Mouse (Mus musculus) intestine, embryonic 16.5 days (tissue): ENCODE data around the gene Diaph2. TPM values are rescaled to one million over a fixed set of nuclear protein-coding genes. Genes with fewer than 3 reads are reported as not detected.

Experiments used
- ATAC-seq: fragments of 200-750 bp; cut with Nextera tagmentation; 2 replicates; pipeline ENCODE4 v1.8.0; 2017; ENCODE audit warnings: moderate TSS enrichment, moderate library complexity
- H3K27ac ChIP-seq: fragments of 300-500 bp; sonication (generic); 2 replicates; pipeline ENCODE4 v1.5.1; 2014; ENCODE audit warnings: mild to moderate bottlenecking, low read length
- H3K27me3 ChIP-seq: fragments of 300-500 bp; sonication (generic); replicated peaks from 2 replicates; pipeline ENCODE4 v1.6.1; 2014; ENCODE audit warnings: low read length, control low read depth, mixed read lengths; ENCODE audit not compliant: control insufficient read depth, insufficient read depth
- H3K36me3 ChIP-seq: fragments of 300-500 bp; sonication (generic); 2 replicates; pipeline ENCODE4 v1.6.1; 2014; ENCODE audit warnings: low read length, control low read depth; ENCODE audit not compliant: control insufficient read depth, insufficient read depth
- H3K4me1 ChIP-seq: fragments of 300-500 bp; sonication (generic); 2 replicates; pipeline ENCODE4 v1.6.1; 2014; ENCODE audit warnings: low read length, control low read depth, mixed read lengths; ENCODE audit not compliant: control insufficient read depth, insufficient read depth
- H3K4me2 ChIP-seq: fragments of 300-500 bp; sonication (generic); 2 replicates; pipeline ENCODE4 v1.6.1; 2014; ENCODE audit warnings: low read depth, low read length, control low read depth
- H3K4me3 ChIP-seq: fragments of 300-500 bp; sonication (generic); 2 replicates; pipeline ENCODE4 v1.5.1; 2014; ENCODE audit warnings: mild to moderate bottlenecking, low read length
- H3K9ac ChIP-seq: fragments of 300-500 bp; sonication (generic); 2 replicates; pipeline ENCODE4 v1.6.1; 2014; ENCODE audit warnings: low read depth, low read length
- H3K9me3 ChIP-seq: fragments of 300-500 bp; sonication (generic); 2 replicates; pipeline ENCODE4 v1.6.1; 2016; ENCODE audit warnings: low read length, control low read depth; ENCODE audit not compliant: control insufficient read depth
- WGBS: fragments of 180-500 bp; shearing (Covaris S2); extraction: QIAGEN DNeasy Blood & Tissue Kit; methylation state at CpG from one replicate; pipeline ENCODE4 v1.1.7; 2014; 5-methylcytosine and 5-hydroxymethylcytosine counted together
- polyA plus RNA-seq: library from polyadenylated mRNA; unstranded; fragments of >200 nt; fragmentation: Nextera tagmentation; extraction: Ambion mirVana; gene quantifications from 2 replicates; pipeline ENCODE4 v1.2.1, GENCODE M21; 2015

Gene Diaph2
- 2.4 and 2.5 TPM in 2 replicates for polyA plus RNA-seq

DNA sequence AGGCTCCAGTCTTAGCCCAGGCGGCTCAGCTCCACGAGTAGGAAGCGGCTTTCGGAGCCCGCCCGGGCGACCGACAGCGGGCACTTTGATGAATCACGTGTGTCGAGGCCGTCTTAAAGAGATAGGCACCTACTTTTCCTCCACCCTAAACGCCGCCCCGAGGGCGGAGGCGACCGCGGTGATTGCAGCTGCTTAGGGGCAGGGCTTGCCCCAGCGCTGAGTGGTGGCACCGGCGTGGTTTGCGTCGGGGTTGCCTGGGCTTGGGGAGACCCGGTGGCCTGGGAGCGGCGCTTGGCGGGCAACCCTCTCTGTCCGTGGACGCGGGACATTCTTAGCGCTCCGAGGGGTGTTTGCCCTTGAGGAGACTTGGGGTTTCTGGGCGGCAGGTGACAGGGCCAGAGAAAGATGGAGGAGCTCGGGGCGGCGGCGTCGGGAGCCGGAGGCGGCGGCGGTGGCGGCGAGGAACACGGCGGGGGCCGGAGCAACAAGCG, at the start of gene Diaph2:
Diaph2 (plus strand) TSS at position 172 of the 491 bp plus-strand sequence.
- Histone ChIP-seq H3K27ac (peak within 1 kb of the TSS; percentile 33), H3K36me3 (no peaks in the 10 kb centered on the region), H3K4me1 (no peaks in the 10 kb centered on the region), H3K9me3 (no peaks in the 10 kb centered on the region), H3K9ac (peak within 1 kb of the TSS; percentile 68), H3K4me2 (peak within 1 kb of the TSS; percentile 37), H3K27me3 (no peaks in the 10 kb centered on the region), H3K4me3 (peak within 1 kb of the TSS; percentile 61)
- peak; percentile 98 for ATAC-seq
- WGBS = 16% methylated on average over 49 of the region's 49 CpGs

DNA sequence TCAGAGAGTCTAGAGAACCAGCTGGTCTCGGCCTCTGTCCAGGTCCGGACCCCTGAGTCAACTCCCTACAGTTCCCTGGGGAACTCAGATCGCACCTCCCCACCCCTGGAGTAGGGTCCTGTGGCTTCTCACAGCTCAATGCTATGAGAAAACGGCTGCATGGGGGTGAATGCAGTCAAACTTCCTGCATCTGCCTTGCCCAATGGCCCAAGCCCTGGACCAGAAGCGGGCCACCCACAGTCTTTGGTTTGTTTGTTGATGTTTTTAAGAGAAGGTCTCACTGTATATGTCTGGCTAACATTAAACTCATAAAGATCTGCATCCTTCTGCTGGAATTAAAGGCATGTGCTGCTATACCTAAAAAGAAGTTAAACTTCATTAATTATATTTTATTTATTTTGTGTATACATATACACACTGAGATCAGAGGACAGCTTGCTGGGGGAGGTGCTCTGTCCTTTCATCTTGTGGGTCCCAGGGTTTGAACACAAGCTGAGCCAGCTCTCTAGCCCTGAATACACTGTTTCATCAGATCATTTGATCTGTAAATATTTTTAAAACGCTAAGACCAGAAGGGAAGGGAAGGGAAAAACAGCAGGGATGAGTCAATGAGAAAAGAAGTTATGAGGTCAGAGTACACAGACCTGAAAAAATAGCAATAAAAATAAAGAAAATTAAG, 47.8 kb upstream of the Diaph2 start:
- ATAC-seq = no peak
- Histone ChIP-seq H3K9ac (no peak overlapping the region), H3K36me3 (no peaks in the 10 kb centered on the region), H3K27me3 (no peaks in the 10 kb centered on the region), H3K4me3 (no peak overlapping the region), H3K27ac (no peak overlapping the region), H3K9me3 (no peaks in the 10 kb centered on the region), H3K4me1 (no peaks in the 10 kb centered on the region), H3K4me2 (no peak overlapping the region)
- 48% methylated on average over 6 of the region's 6 CpGs for WGBS

DNA sequence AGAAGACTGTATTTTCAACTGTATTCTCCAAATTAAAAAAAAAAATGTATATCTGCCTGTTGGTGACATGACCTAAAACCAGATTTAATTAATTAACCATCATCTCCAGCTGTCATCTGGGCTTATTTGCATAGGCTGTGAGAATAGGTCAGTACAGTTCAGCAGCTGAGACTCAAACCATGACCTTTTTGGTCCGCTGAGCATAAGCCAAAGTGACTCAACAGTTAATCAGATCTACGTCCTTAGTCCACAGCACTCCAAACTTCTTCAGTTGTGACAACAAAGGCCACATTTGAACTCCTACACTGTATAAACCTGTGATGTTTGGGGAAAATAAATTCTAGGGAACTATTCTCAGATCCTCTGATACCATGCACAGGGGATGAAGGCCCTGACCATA, 39.9 kb upstream of the Diaph2 start:
- Histone ChIP-seq H3K4me1 (no peaks in the 10 kb centered on the region), H3K4me2 (no peak overlapping the region), H3K4me3 (no peak overlapping the region), H3K36me3 (no peaks in the 10 kb centered on the region), H3K9me3 (no peaks in the 10 kb centered on the region), H3K9ac (no peak overlapping the region), H3K27ac (no peak overlapping the region), H3K27me3 (no peaks in the 10 kb centered on the region)
- no peak for ATAC-seq
- 81% methylated on average over 2 of the region's 2 CpGs for WGBS

DNA sequence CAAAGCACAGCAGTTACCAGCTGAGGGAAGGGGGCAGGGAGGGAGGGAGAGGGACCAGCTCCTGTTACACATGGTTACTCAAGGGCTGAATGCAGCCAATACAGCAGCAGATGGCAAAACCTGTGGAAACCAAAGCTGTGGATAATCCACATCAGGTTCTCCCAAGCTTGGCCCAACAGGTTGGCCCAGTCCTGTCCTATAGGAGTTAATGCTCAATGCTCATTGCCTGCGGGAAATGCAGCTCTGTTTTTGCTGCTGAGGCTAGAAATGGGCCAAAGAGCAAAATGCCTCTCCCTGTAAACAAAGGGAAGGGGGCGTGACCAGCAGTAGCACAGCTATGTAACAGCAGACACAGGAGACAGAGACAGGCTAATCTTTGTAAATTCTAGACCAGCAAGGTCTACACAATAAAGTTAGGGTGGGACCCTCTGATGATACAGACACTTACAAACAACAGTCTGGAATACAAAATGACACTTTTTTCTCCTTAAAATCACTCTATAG, 20.8 kb upstream of the Diaph2 start:
- ATAC-seq = no peak
- WGBS = 45% methylated on average over 2 of the region's 2 CpGs
- Histone ChIP-seq H3K9me3 (no peaks in the 10 kb centered on the region), H3K36me3 (no peaks in the 10 kb centered on the region), H3K27me3 (no peaks in the 10 kb centered on the region), H3K4me1 (no peaks in the 10 kb centered on the region), H3K4me2 (no peak overlapping the region), H3K9ac (no peak overlapping the region), H3K27ac (no peak overlapping the region), H3K4me3 (no peak overlapping the region)

DNA sequence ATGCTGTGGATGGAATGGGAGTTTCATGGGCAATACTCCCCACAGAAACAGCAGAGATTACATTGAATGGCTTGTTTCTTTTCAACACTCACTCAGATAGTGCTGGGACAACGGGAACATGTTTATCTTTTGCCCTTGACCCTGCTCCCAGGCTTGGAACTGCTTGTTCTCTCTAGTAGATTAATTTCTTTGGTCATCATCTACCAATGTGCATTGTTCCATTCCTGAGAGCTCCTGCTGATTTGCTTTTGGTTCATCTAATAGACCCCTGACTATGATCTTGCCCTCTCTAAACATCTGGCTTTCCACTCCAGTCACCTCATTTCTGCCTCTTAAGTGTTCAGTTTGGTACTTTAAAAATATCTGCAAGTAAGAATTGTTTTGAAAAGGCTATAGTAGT, 13.0 kb upstream of the Diaph2 start:
- WGBS = 23% methylated on average over 1 of the region's 1 CpGs
- no peak overlapping the region for H3K4me2 ChIP-seq
- no peaks in the 10 kb centered on the region for H3K4me1 ChIP-seq
- H3K36me3 ChIP-seq = no peaks in the 10 kb centered on the region
- ATAC-seq = no peak
- H3K4me3 ChIP-seq = no peak overlapping the region
- no peaks in the 10 kb centered on the region for H3K27me3 ChIP-seq
- H3K9me3 ChIP-seq = no peaks in the 10 kb centered on the region
- H3K27ac ChIP-seq = no peak overlapping the region
- no peak overlapping the region for H3K9ac ChIP-seq

DNA sequence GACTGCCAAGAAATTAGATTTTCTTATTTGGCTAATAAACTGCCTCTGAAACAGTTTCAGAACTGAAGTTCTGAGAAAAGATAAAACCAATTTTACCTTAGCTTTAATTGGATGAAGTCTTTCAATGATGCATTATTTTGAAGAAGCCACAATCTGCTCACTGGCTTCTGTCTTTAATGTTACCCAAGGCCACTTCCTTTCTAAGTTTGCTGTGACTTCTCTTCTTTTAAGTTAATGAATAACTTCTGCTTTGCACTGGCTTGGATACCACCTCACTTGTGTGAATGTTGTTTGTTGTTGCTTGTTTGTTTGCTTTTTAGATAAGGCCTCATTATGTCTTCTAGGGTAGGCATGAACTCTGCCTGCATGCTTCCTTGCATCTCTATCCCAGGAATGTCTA, 10.3 kb upstream of the Diaph2 start:
- Histone ChIP-seq H3K9ac (no peak overlapping the region), H3K9me3 (no peaks in the 10 kb centered on the region), H3K36me3 (no peaks in the 10 kb centered on the region), H3K27me3 (no peaks in the 10 kb centered on the region), H3K4me3 (no peak overlapping the region), H3K4me2 (no peak overlapping the region), H3K4me1 (no peaks in the 10 kb centered on the region), H3K27ac (no peak overlapping the region)
- ATAC-seq = no peak

DNA sequence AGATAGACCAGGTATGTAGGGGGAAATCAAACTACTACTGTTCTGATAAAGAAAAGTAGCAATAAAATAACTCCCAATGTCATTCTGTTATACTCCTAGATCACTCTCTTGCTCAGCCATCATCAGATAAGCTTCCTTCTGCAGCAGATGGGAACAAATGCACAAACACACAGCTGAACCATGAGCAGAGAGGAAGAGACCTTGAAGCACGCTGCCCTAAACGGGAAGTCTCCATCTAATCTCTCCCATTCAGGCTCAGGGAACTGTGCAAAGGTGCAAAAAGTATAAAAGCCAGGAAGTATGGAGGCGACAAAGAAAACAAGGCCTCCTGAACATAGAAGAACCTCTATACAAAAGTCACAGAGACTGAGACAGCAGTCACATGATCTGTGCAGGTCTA, 6.6 kb upstream of the Diaph2 start:
- Histone ChIP-seq H3K27ac (no peak overlapping the region), H3K4me1 (no peaks in the 10 kb centered on the region), H3K27me3 (no peaks in the 10 kb centered on the region), H3K4me2 (no peak overlapping the region), H3K9ac (no peak overlapping the region), H3K36me3 (no peaks in the 10 kb centered on the region), H3K9me3 (no peaks in the 10 kb centered on the region), H3K4me3 (no peak overlapping the region)
- WGBS = 69% methylated on average over 3 of the region's 3 CpGs
- no peak for ATAC-seq

DNA sequence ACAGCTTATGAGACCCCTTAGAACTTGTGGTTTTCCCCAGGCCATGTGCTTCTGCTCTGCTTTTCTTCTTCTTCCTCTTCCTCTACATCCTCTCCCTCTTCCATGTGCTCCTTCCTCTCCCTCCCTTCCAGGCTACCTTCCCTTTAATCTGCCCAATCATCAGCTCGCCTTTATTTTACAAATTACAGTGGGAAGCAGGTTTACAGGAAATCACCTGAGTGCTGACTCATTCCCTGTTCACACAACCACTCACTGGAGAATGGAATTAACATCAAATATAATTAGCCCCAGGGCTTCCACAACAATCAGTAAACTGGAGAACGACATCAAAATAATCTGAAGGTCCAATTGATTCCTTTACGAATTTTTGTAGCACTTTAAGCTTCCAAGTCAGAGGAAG, 3.6 kb upstream of the Diaph2 start:
- H3K4me2 ChIP-seq = no peak overlapping the region
- WGBS = 72% methylated on average over 3 of the region's 3 CpGs

DNA sequence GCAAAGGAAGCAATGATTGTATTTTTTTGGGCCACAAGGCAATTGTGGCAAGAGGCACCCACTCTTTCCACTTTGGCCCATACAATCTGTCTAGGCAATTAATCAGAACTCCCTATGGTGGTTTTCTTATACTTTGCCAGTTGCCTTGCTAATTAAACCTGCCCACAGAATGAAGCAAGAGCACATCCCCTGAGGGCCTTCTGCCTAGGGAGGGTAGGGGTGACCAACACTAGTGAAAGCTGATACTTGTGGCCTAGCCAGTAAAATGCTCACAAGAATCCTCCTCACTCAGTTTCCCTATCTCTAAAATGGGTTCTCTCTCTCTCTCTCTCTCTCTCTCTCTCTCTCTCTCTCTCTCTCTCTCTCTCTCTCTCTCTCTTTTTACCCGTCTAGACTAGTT, 440 bp upstream of the Diaph2 start:
- Histone ChIP-seq H3K9me3 (no peaks in the 10 kb centered on the region), H3K4me3 (peak overlapping the region; percentile 61), H3K4me1 (no peaks in the 10 kb centered on the region), H3K9ac (no peak overlapping the region), H3K36me3 (no peaks in the 10 kb centered on the region), H3K27ac (no peak overlapping the region), H3K27me3 (no peaks in the 10 kb centered on the region), H3K4me2 (peak overlapping the region; percentile 37; the same call in 1 of the 2 replicates)
- ATAC-seq = peak; percentile 25; the same call in 1 of the 2 replicates
- WGBS = 20% methylated on average over 1 of the region's 1 CpGs

More for the DNA sequence above, 3.6 kb upstream of the Diaph2 start:
- no peaks in the 10 kb centered on the region for H3K9me3 ChIP-seq
- ATAC-seq = no peak
- no peaks in the 10 kb centered on the region for H3K27me3 ChIP-seq
- H3K9ac ChIP-seq = no peak overlapping the region
- no peaks in the 10 kb centered on the region for H3K4me1 ChIP-seq
- H3K36me3 ChIP-seq = no peaks in the 10 kb centered on the region
- H3K27ac ChIP-seq = no peak overlapping the region
- H3K4me3 ChIP-seq = no peak overlapping the region
